Mouse (Mus musculus): ENCODE data around the gene Serpina3g. TPM values are rescaled to one million over a fixed set of nuclear protein-coding genes. Genes with fewer than 3 reads are reported as not detected.
"Not testable (repeated sequence)": the region's sequence is repeated elsewhere in the genome, so short reads cannot be mapped to it uniquely, and the experiment has no call there.

Gene Serpina3g
- total RNA-seq (2015; ENCODE audit: low replicate concordance) (5.6 and 7.9 TPM in 2 replicates), total RNA-seq (2017; ENCODE audit: low replicate concordance) (2.6 and 6.6 TPM in 2 replicates)

- no peak for ATAC-seq (replicated peaks; ENCODE audit: low FRiP score, poor library complexity, severe bottlenecking)
Observed at GRCm38 (mm10) chr12:104235915-104236314, at the start of gene Serpina3g. Gene Serpina3g (plus strand): TSS chr12:104236245.

GRCm38 (mm10) chr12:104189246-104189645, 46.8 kb upstream of the Serpina3g start:
- no peak for ATAC-seq (replicated peaks; ENCODE audit: low FRiP score, poor library complexity, severe bottlenecking)

GRCm38 (mm10) chr12:104190852-104191251, 45.2 kb upstream of the Serpina3g start:
- no peak for ATAC-seq (replicated peaks; ENCODE audit: low FRiP score, poor library complexity, severe bottlenecking)

- no peak for ATAC-seq (replicated peaks; ENCODE audit: low FRiP score, poor library complexity, severe bottlenecking)
Observed at GRCm38 (mm10) chr12:104209149-104209548, 26.9 kb upstream of the Serpina3g start.

- ATAC-seq (replicated peaks; ENCODE audit: low FRiP score, poor library complexity, severe bottlenecking): no peak
Observed at GRCm38 (mm10) chr12:104209802-104210201, 26.2 kb upstream of the Serpina3g start.

GRCm38 (mm10) chr12:104213689-104214444, 22.2 kb upstream of the Serpina3g start:
- no peak for ATAC-seq (replicated peaks; ENCODE audit: low FRiP score, poor library complexity, severe bottlenecking)

- ATAC-seq (replicated peaks; ENCODE audit: low FRiP score, poor library complexity, severe bottlenecking): no peak
Observed at GRCm38 (mm10) chr12:104214445-104214753, 21.6 kb upstream of the Serpina3g start, which contains the start of gene Serpina3f. Gene Serpina3f (plus strand): TSS chr12:104214544.

- ATAC-seq (replicated peaks; ENCODE audit: low FRiP score, poor library complexity, severe bottlenecking): no peak
Observed at GRCm38 (mm10) chr12:104215249-104215648, 20.8 kb upstream of the Serpina3g start.

GRCm38 (mm10) chr12:104221616-104222015, 14.4 kb upstream of the Serpina3g start:
- ATAC-seq (replicated peaks; ENCODE audit: low FRiP score, poor library complexity, severe bottlenecking): no peak

GRCm38 (mm10) chr12:104223690-104224089, 12.4 kb upstream of the Serpina3g start:
- ATAC-seq (replicated peaks; ENCODE audit: low FRiP score, poor library complexity, severe bottlenecking): no peak

- ATAC-seq (replicated peaks; ENCODE audit: low FRiP score, poor library complexity, severe bottlenecking): no peak
Observed at GRCm38 (mm10) chr12:104224598-104225300, 11.3 kb upstream of the Serpina3g start.

GRCm38 (mm10) chr12:104230762-104231161, 5.3 kb upstream of the Serpina3g start:
- ATAC-seq (replicated peaks; ENCODE audit: low FRiP score, poor library complexity, severe bottlenecking): no peak

GRCm38 (mm10) chr12:104238048-104238447, 2.0 kb downstream of the Serpina3g start:
- not testable (repeated sequence) for ATAC-seq (replicated peaks; ENCODE audit: low FRiP score, poor library complexity, severe bottlenecking)

GRCm38 (mm10) chr12:104243307-104243706, 7.3 kb downstream of the Serpina3g start:
- no peak for ATAC-seq (replicated peaks; ENCODE audit: low FRiP score, poor library complexity, severe bottlenecking)

- no peak for ATAC-seq (replicated peaks; ENCODE audit: low FRiP score, poor library complexity, severe bottlenecking)
Observed at GRCm38 (mm10) chr12:104245092-104245491, 9.0 kb downstream of the Serpina3g start.

GRCm38 (mm10) chr12:104245595-104245994, 9.6 kb downstream of the Serpina3g start:
- no peak for ATAC-seq (replicated peaks; ENCODE audit: low FRiP score, poor library complexity, severe bottlenecking)

- no peak for ATAC-seq (replicated peaks; ENCODE audit: low FRiP score, poor library complexity, severe bottlenecking)
Observed at GRCm38 (mm10) chr12:104247553-104248002, 11.5 kb downstream of the Serpina3g start.

- ATAC-seq (replicated peaks; ENCODE audit: low FRiP score, poor library complexity, severe bottlenecking): no peak
Observed at GRCm38 (mm10) chr12:104248231-104248630, 12.2 kb downstream of the Serpina3g start.

- no peak for ATAC-seq (replicated peaks; ENCODE audit: low FRiP score, poor library complexity, severe bottlenecking)
Observed at GRCm38 (mm10) chr12:104261041-104261440, 25.0 kb downstream of the Serpina3g start.

- ATAC-seq (replicated peaks; ENCODE audit: low FRiP score, poor library complexity, severe bottlenecking): no peak
Observed at GRCm38 (mm10) chr12:104262863-104263262, 26.8 kb downstream of the Serpina3g start, which contains the start of gene Serpina3i. Gene Serpina3i (plus strand): TSS chr12:104263122.

- ATAC-seq (replicated peaks; ENCODE audit: low FRiP score, poor library complexity, severe bottlenecking): no peak
Observed at GRCm38 (mm10) chr12:104266374-104266773, 30.3 kb downstream of the Serpina3g start.

All from erythroblast, adult 5-6 weeks (primary cell).